Mouse (Mus musculus): ENCODE data around the gene Hsd3b4. TPM values are rescaled to one million over a fixed set of nuclear protein-coding genes. Genes with fewer than 3 reads are reported as not detected.
"Not testable (repeated sequence)": the region's sequence is repeated elsewhere in the genome, so short reads cannot be mapped to it uniquely, and the experiment has no call there.

Hsd3b4 gene
- not detected for total RNA-seq (2021)
- long read RNA-seq, experiment 1: 0 reads
- long read RNA-seq, experiment 2: 0 reads

DNA sequence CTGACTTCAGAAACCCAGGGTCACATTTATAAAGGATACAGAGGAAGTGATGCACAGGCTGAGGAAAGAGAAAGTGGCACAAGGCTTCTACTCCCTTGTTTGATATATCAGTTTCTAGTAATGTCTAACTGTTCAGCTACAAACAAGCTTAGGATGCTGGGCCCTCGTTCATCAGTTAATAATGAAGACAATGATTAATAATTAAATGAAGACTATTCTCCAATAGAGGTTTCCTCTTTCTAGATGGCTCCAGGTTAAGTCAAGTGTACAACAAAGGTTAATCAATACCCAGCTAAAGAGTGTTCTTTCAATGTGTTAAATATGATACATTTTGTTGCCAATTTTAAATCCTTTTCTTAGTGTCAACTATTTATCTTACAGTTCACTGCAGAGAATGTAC lies at the start of gene Hsd3b4:
TSS of gene Hsd3b4 (minus strand) at position 101 of the 400 bp plus-strand sequence.
- DNase-seq; intact Hi-C loops (cut with DNase I): not testable (repeated sequence)

DNA sequence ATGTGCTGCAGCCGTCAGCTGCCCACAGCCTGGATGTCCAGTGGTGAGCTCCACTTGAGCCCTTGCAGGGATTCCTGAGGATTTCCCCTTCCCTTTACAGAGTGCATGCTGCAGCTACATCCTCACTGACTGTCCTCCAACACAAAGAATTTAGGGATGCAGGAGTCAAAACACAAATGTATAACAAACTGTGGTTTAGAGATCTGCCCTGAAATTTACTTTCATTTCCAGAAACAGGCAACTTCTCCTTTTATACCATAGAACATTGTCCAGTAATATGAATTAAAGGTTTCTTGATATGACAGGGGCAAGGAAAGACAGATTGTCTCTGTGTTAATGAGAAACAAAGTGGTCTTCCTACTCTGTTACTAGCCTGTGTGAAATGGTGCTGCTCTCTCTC lies 40.5 kb upstream of the Hsd3b4 start:
- intact Hi-C loops (cut with DNase I); DNase-seq: not testable (repeated sequence)

DNA sequence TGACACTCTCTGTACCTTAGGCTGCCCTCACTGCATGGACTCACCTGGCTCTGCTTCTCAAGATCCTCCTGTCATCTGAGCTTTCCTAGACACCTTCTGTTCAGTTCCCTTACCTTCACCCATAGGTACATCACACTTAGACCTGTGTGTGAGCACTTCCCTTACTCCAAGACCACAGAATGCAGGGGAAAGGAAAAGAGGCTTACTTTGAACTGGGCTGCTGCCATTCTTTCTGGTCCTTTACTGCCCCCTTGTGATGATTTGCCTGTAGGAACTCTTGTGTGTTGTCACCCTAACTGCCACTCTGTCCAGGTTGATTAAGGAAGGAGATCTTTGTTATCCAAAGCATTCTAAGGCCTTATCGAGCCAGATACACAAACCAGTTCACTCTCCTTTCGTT lies 39.9 kb upstream of the Hsd3b4 start:
- DNase-seq; intact Hi-C loops (cut with DNase I): not testable (repeated sequence)

DNA sequence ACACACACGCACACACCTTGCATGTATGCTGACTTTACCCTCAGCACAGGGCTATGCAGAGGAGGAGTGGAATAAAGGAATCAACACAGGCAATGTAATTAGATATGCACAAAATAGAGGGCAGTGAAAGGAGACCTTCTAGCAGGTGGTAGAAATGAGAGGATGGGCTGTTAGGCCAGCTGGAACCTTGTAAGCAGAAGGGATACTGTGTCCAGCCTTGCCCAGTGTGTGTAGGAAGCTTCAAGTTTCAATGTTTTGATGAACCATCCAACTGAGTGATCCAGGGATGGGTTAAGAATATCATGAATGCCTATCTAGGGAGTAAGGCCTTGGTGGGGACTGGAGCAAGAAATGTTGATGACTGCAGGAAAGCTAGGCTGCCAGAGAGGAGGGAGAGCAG lies 38.2 kb upstream of the Hsd3b4 start:
- intact Hi-C loops (cut with DNase I); DNase-seq: not testable (repeated sequence)

DNA sequence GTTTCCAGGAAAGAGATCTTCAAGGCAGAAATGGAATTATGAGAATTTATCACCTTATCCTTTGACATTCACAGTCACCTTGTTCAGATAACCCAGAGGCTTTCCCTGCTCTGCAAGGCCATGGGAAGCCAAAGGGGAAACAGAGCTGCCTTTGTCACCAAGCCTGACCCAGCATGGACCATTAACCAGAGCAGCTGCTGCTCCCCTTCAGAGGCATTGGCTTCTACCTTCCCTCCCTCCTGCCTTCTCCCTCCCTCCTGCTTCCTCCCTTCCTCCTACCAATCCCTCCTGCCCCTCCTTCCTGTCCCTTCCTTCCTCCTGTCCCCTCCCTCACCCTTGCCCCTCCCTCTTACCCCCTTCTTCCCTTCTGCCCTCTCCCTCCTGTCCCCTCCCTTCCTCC lies 37.3 kb upstream of the Hsd3b4 start:
- intact Hi-C loops (cut with DNase I); DNase-seq: not testable (repeated sequence)

DNA sequence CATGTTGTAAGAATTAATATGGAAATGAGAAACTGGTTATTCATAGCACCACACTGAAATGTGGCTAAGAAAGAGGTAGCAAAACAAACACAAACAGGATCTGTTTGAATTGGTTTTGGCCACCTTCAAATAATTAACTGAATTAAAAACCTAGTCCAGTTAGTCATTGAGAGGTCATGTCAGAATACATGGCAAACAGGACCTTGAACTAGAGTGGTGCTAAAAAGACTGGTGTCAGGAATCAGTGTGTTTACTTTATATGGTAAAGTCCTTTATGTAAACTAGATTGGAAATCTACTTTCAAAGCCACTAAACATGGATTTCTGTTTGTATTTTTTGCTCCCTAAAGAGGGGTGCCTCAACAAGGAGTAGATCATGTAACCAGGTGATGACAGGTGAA lies 14.7 kb upstream of the Hsd3b4 start:
- intact Hi-C loops (cut with DNase I); DNase-seq: not testable (repeated sequence)

DNA sequence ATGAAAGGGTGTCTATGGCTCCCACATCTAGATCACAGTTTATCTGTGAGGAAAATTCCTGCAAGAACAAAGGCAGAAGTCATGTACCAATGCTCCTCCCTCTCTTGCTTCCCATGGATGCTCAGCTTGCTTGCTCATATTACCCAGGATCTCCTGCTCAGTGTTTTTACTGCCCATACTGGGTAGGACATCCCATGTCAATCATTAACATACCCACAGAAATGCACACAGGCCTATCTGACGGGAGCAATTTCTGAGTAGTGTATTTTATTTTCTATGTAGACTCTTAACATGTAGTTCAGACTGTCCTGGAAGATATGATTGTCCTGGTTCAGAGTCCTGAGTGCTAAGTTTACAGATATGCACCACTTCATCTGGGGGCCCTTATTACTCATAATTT lies 14.2 kb upstream of the Hsd3b4 start:
- intact Hi-C loops (cut with DNase I); DNase-seq: not testable (repeated sequence)

DNA sequence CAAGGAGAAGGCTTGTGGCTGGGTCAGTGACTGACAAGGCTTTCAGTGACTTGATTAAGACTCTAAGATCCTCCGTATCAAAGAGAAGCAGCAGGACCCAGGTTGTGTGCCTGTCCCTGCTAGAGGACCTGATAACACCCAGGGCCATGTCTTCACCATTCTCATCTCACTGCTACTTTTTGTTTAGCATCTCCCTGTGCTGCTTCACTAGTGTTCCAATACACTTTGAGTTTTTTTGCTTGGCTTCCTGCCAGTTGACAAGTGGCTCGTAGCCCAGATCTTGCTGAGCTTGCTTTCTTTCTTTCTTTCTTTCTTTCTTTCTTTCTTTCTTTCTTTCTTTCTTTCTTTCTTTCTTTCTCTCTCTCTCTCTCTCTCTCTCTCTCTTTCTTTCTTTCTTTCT lies 12.5 kb upstream of the Hsd3b4 start:
- intact Hi-C loops (cut with DNase I); DNase-seq: not testable (repeated sequence)

DNA sequence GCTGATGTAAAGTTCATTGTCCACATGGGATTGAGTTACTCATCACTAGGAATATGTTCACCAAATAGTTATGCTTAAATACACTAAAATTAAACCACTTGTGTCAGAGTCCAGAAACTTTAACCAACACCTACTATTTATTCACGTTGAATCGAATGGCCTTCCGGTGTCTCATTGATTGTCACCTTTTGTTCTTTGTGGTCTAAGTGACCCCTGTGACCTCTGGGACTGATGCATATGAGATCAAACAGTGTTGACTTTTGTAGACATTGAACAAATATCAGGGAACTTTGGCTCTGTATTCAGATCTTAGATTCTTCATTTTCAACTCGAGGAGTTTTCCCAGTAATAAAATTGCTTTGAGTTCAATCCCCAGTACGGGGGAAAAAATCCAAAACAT lies 3.1 kb downstream of the Hsd3b4 start:
- intact Hi-C loops (cut with DNase I); DNase-seq: not testable (repeated sequence)

DNA sequence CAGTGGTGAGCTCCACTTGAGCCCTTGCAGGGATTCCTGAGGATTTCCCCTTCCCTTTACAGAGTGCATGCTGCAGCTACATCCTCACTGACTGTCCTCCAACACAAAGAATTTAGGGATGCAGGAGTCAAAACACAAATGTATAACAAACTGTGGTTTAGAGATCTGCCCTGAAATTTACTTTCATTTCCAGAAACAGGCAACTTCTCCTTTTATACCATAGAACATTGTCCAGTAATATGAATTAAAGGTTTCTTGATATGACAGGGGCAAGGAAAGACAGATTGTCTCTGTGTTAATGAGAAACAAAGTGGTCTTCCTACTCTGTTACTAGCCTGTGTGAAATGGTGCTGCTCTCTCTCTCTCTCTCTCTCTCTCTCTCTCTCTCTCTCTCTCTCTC lies 12.9 kb downstream of the Hsd3b4 start:
- DNase-seq; intact Hi-C loops (cut with DNase I): not testable (repeated sequence)

DNA sequence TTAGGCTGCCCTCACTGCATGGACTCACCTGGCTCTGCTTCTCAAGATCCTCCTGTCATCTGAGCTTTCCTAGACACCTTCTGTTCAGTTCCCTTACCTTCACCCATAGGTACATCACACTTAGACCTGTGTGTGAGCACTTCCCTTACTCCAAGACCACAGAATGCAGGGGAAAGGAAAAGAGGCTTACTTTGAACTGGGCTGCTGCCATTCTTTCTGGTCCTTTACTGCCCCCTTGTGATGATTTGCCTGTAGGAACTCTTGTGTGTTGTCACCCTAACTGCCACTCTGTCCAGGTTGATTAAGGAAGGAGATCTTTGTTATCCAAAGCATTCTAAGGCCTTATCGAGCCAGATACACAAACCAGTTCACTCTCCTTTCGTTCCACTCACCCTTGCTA lies 13.6 kb downstream of the Hsd3b4 start:
- DNase-seq; intact Hi-C loops (cut with DNase I): not testable (repeated sequence)

DNA sequence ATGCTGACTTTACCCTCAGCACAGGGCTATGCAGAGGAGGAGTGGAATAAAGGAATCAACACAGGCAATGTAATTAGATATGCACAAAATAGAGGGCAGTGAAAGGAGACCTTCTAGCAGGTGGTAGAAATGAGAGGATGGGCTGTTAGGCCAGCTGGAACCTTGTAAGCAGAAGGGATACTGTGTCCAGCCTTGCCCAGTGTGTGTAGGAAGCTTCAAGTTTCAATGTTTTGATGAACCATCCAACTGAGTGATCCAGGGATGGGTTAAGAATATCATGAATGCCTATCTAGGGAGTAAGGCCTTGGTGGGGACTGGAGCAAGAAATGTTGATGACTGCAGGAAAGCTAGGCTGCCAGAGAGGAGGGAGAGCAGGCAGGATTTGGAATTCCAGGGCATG lies 15.3 kb downstream of the Hsd3b4 start:
- intact Hi-C loops (cut with DNase I); DNase-seq: not testable (repeated sequence)

DNA sequence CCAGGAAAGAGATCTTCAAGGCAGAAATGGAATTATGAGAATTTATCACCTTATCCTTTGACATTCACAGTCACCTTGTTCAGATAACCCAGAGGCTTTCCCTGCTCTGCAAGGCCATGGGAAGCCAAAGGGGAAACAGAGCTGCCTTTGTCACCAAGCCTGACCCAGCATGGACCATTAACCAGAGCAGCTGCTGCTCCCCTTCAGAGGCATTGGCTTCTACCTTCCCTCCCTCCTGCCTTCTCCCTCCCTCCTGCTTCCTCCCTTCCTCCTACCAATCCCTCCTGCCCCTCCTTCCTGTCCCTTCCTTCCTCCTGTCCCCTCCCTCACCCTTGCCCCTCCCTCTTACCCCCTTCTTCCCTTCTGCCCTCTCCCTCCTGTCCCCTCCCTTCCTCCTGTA lies 16.1 kb downstream of the Hsd3b4 start:
- intact Hi-C loops (cut with DNase I); DNase-seq: not testable (repeated sequence)

DNA sequence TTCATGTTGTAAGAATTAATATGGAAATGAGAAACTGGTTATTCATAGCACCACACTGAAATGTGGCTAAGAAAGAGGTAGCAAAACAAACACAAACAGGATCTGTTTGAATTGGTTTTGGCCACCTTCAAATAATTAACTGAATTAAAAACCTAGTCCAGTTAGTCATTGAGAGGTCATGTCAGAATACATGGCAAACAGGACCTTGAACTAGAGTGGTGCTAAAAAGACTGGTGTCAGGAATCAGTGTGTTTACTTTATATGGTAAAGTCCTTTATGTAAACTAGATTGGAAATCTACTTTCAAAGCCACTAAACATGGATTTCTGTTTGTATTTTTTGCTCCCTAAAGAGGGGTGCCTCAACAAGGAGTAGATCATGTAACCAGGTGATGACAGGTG lies 38.8 kb downstream of the Hsd3b4 start:
- intact Hi-C loops (cut with DNase I); DNase-seq: not testable (repeated sequence)

DNA sequence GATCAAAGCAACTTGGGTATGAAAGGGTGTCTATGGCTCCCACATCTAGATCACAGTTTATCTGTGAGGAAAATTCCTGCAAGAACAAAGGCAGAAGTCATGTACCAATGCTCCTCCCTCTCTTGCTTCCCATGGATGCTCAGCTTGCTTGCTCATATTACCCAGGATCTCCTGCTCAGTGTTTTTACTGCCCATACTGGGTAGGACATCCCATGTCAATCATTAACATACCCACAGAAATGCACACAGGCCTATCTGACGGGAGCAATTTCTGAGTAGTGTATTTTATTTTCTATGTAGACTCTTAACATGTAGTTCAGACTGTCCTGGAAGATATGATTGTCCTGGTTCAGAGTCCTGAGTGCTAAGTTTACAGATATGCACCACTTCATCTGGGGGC lies 39.3 kb downstream of the Hsd3b4 start:
- DNase-seq; intact Hi-C loops (cut with DNase I): not testable (repeated sequence)

DNA sequence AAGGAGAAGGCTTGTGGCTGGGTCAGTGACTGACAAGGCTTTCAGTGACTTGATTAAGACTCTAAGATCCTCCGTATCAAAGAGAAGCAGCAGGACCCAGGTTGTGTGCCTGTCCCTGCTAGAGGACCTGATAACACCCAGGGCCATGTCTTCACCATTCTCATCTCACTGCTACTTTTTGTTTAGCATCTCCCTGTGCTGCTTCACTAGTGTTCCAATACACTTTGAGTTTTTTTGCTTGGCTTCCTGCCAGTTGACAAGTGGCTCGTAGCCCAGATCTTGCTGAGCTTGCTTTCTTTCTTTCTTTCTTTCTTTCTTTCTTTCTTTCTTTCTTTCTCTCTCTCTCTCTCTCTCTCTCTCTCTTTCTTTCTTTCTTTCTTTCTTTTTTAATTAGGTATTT lies 41.0 kb downstream of the Hsd3b4 start:
- DNase-seq; intact Hi-C loops (cut with DNase I): not testable (repeated sequence)

DNA sequence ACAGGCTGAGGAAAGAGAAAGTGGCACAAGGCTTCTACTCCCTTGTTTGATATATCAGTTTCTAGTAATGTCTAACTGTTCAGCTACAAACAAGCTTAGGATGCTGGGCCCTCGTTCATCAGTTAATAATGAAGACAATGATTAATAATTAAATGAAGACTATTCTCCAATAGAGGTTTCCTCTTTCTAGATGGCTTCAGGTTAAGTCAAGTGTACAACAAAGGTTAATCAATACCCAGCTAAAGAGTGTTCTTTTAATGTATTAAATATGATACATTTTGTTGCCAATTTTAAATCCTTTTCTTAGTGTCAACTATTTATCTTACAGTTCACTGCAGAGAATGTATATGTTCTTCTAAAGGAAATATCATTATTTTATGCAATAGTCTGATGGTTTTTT lies 53.3 kb downstream of the Hsd3b4 start, which contains the start of gene Gm4450:
TSS of gene Gm4450 (minus strand) at position 101 of the 400 bp plus-strand sequence.
- DNase-seq; intact Hi-C loops (cut with DNase I): not testable (repeated sequence)

DNA sequence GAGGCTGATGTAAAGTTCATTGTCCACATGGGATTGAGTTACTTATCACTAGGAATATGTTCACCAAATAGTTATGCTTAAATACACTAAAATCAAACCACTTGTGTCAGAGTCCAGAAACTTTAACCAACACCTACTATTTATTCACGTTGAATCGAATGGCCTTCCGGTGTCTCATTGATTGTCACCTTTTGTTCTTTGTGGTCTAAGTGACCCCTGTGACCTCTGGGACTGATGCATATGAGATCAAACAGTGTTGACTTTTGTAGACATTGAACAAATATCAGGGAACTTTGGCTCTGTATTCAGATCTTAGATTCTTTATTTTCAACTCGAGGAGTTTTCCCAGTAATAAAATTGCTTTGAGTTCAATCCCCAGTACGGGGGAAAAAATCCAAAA lies 56.5 kb downstream of the Hsd3b4 start:
- DNase-seq; intact Hi-C loops (cut with DNase I): not testable (repeated sequence)

Other genes starting within 250 kb of the Hsd3b4 start
- gene Hmgcs2, start 230.1 kb downstream of the Hsd3b4 start, total RNA-seq (2021): 1 to 10 TPM in 1 of 2 experiments, under 1 TPM in 1; 0.97 to 1.4 TPM
- gene Phgdh, start 170.5 kb downstream of the Hsd3b4 start, total RNA-seq (2021): 1 to 10 TPM; 2.3 to 2.9 TPM
- under 1 TPM; 0.37 to 0.46 TPM for gene Zfp697, start 128.1 kb downstream of the Hsd3b4 start, total RNA-seq (2021)
- gene Gm4450, start 53.4 kb downstream of the Hsd3b4 start, total RNA-seq (2021): not detected
- not detected for gene Gm10681, start 78.3 kb upstream of the Hsd3b4 start, total RNA-seq (2021)
- not detected for gene Hsd3b5, start 119.7 kb upstream of the Hsd3b4 start, total RNA-seq (2021)
- gene Hsd3b2, start 214.0 kb upstream of the Hsd3b4 start, total RNA-seq (2021): not detected

Measured in gastrocnemius, postnatal 36 days (tissue).